8 mouse cellular contexts compared by ENCODE assay signal in genomic region chr6:54817266-54817767, GRCm38 (mm10). TPM values are rescaled to one million over a fixed set of nuclear protein-coding genes. Genes with fewer than 3 reads are reported as not detected.
DNase-seq lines count a peak whose midpoint lies in the region; ATAC-seq and TF ChIP-seq lines count a peak whose summit lies in the region.

No protein-coding gene starts in this region.

- H3K79me2 ChIP-seq in C2C12 (ENCODE audit: control insufficient read depth, insufficient read depth) = peaks cover 49% of the 10 kb centered on the region

- peak; percentile 25; the same call in 1 of the 2 replicates for ATAC-seq in embryonic facial prominence, embryonic 11.5 days (replicated peaks; ENCODE audit: insufficient number of reproducible peaks, low FRiP score, low TSS enrichment, low read depth)
- ATAC-seq in liver, embryonic 13.5 days (ENCODE audit: low read depth) = peak; percentile 7
- ATAC-seq in stomach, embryonic 14.5 days (ENCODE audit: insufficient number of reproducible peaks, insufficient read depth, low FRiP score, low read depth) = peak; percentile 11; the same call in 1 of the 2 replicates

- DNase-seq in adrenal gland, postnatal 25 days = peak; percentile 52
- peak; percentile 73 for DNase-seq in embryonic facial prominence, embryonic 11.5 days (ENCODE audit: low spot score)
- peak; percentile 75 for DNase-seq in heart, adult 8-10 months (ENCODE audit: low spot score)
- DNase-seq in kidney, adult 2 months = peak; percentile 82
- peak; percentile 52 for DNase-seq in liver, embryonic 13.5 days
- DNase-seq in naive thymus-derived CD4-positive, alpha-beta T cell, adult 2 months (ENCODE audit: low read depth) = peak; percentile 89

- H3K4me1 ChIP-seq in embryonic facial prominence, embryonic 11.5 days (ENCODE audit: control insufficient read depth, insufficient read depth, low read length) = no peaks in the 10 kb centered on the region
- H3K4me1 ChIP-seq in kidney, adult 2 months (ENCODE audit: control insufficient read depth, insufficient read depth, low read length) = peaks cover 28% of the 10 kb centered on the region
- H3K4me1 ChIP-seq in liver, embryonic 13.5 days (replicated peaks) = peaks cover 45% of the 10 kb centered on the region
- H3K4me1 ChIP-seq in stomach, embryonic 14.5 days (ENCODE audit: control insufficient read depth, insufficient read depth, low read length) = peaks cover 17% of the 10 kb centered on the region; the same call in 1 of the 2 replicates

- under 1% methylated on average over 38 of the region's 39 CpGs for WGBS in embryonic facial prominence, embryonic 11.5 days
- WGBS in kidney, adult 2 months = 6% methylated on average over 39 of the region's 39 CpGs
- WGBS in liver, embryonic 13.5 days (ENCODE audit: insufficient replicate concordance) = 0% methylated on average over 25 of the region's 39 CpGs
- WGBS in stomach, embryonic 14.5 days = 1% methylated on average over 28 of the region's 39 CpGs

- peak overlapping the region; percentile 90 for H3K9ac ChIP-seq in embryonic facial prominence, embryonic 11.5 days (replicated peaks; ENCODE audit: low read length)
- peak overlapping the region; percentile 94 for H3K9ac ChIP-seq in liver, embryonic 13.5 days
- H3K9ac ChIP-seq in stomach, embryonic 14.5 days (replicated peaks; ENCODE audit: low read depth, low read length) = peak overlapping the region; percentile 90

- no peaks in the 10 kb centered on the region for H3K9me3 ChIP-seq in embryonic facial prominence, embryonic 11.5 days (replicated peaks; ENCODE audit: control insufficient read depth, low read length)
- no peaks in the 10 kb centered on the region for H3K9me3 ChIP-seq in liver, embryonic 13.5 days (replicated peaks)
- no peaks in the 10 kb centered on the region for H3K9me3 ChIP-seq in stomach, embryonic 14.5 days (ENCODE audit: control insufficient read depth, low read depth, low read length)

- TF ChIP-seq CTCF in C2C12 (IDR thresholded peaks at IDR 0.05; ENCODE audit: control insufficient read depth, insufficient read depth, insufficient read length) = no peak
- TF ChIP-seq CTCF in kidney, adult 2 months (conservative IDR thresholded peaks at IDR 0.05; ENCODE audit: insufficient read depth, insufficient read length, low read depth, low read length) = peak; percentile 24; the same call in 1 of the 2 replicates

- H3K36me3 ChIP-seq in C2C12 (ENCODE audit: control insufficient read depth, insufficient read depth) = no peaks in the 10 kb centered on the region
- H3K36me3 ChIP-seq in embryonic facial prominence, embryonic 11.5 days (replicated peaks; ENCODE audit: control insufficient read depth, insufficient read depth, low read depth, low read length) = no peaks in the 10 kb centered on the region
- H3K36me3 ChIP-seq in kidney, adult 2 months (ENCODE audit: control insufficient read depth, insufficient read depth, low read length) = no peaks in the 10 kb centered on the region
- H3K36me3 ChIP-seq in liver, embryonic 13.5 days = 0 out of 2 replicates have a peak, but pooled peaks cover 2% of the 10 kb centered on the region
- no peaks in the 10 kb centered on the region for H3K36me3 ChIP-seq in stomach, embryonic 14.5 days (ENCODE audit: control insufficient read depth, insufficient read depth, low read length)

- H3ac ChIP-seq in C2C12 (ENCODE audit: control insufficient read depth, insufficient read length, low read depth) = peak overlapping the region; percentile 78

- peak overlapping the region; percentile 55 for H3K4me2 ChIP-seq in embryonic facial prominence, embryonic 11.5 days (ENCODE audit: low read depth, low read length)
- peak overlapping the region; percentile 93 for H3K4me2 ChIP-seq in liver, embryonic 13.5 days
- H3K4me2 ChIP-seq in stomach, embryonic 14.5 days (replicated peaks; ENCODE audit: low read depth, low read length) = peak overlapping the region; percentile 79

- peak overlapping the region; percentile 90 for H3K27ac ChIP-seq in embryonic facial prominence, embryonic 11.5 days (replicated peaks; ENCODE audit: low read depth, low read length)
- H3K27ac ChIP-seq in kidney, adult 2 months (ENCODE audit: insufficient read depth, low read depth, low read length) = peak overlapping the region; percentile 76
- H3K27ac ChIP-seq in liver, embryonic 13.5 days = peak overlapping the region; percentile 95
- peak overlapping the region; percentile 95 for H3K27ac ChIP-seq in stomach, embryonic 14.5 days (ENCODE audit: low read length)

- peak overlapping the region; percentile 58 for H3K4me3 ChIP-seq in C2C12 (ENCODE audit: insufficient read depth, poor library complexity, severe bottlenecking)
- H3K4me3 ChIP-seq in embryonic facial prominence, embryonic 11.5 days (ENCODE audit: low read depth, low read length) = peak overlapping the region; percentile 81
- H3K4me3 ChIP-seq in kidney, adult 2 months (ENCODE audit: insufficient read depth, low read depth, low read length) = peak overlapping the region; percentile 76
- peak overlapping the region; percentile 88 for H3K4me3 ChIP-seq in liver, embryonic 13.5 days (replicated peaks)
- H3K4me3 ChIP-seq in stomach, embryonic 14.5 days (ENCODE audit: low read depth, low read length) = peak overlapping the region; percentile 82

- peaks cover 33% of the 10 kb centered on the region for H3K79me3 ChIP-seq in C2C12 (ENCODE audit: low read depth)

- no peaks in the 10 kb centered on the region for H3K27me3 ChIP-seq in C2C12 (ENCODE audit: control insufficient read depth, insufficient read depth, insufficient read length)
- H3K27me3 ChIP-seq in embryonic facial prominence, embryonic 11.5 days (ENCODE audit: control insufficient read depth, insufficient read depth, low read length) = no peaks in the 10 kb centered on the region
- no peaks in the 10 kb centered on the region for H3K27me3 ChIP-seq in kidney, adult 2 months (replicated peaks; ENCODE audit: control insufficient read depth, insufficient read depth, low read length)
- no peaks in the 10 kb centered on the region for H3K27me3 ChIP-seq in liver, embryonic 13.5 days
- H3K27me3 ChIP-seq in stomach, embryonic 14.5 days (ENCODE audit: control insufficient read depth, insufficient read depth, low read length) = no peaks in the 10 kb centered on the region

- no peak for TF ChIP-seq POLR2A in kidney, adult 2 months (IDR thresholded peaks at IDR 0.05; ENCODE audit: low read depth, low read length)

TF ChIP-seq in C2C12, 6 proteins besides CTCF, POLR2A, EP300 and RAD21:
- TF ChIP-seq MAX (IDR thresholded peaks at IDR 0.05) = peak; percentile 49
- TF ChIP-seq FOSL1 (IDR thresholded peaks at IDR 0.05; ENCODE audit: insufficient read depth, low read length, poor library complexity, severe bottlenecking) = no peak

RNA-seq across cellular contexts. Expression of gene Znrf2, which starts 0.6 kb away (rescaled TPM):
- polyA plus RNA-seq in C2C12 (2012; fragmentation: generic; extraction: Trizol) = 3.1 TPM
- total RNA-seq in adrenal gland, postnatal 25 days (2021) = 38.4 and 46.1 TPM in 2 replicates
- 2.2 and 2.3 TPM in 2 replicates for polyA plus RNA-seq in embryonic facial prominence, embryonic 11.5 days (2014; fragmentation: Nextera tagmentation; extraction: Ambion mirVana)
- total RNA-seq in heart, adult 8-10 months (2022) = 10 to 100 TPM; 18.0 to 23.9 (median 19.8) TPM
- polyA plus RNA-seq in kidney, adult 2 months (2012; rRNA removed) = 17.0 and 18.1 TPM in 2 replicates
- polyA plus RNA-seq in liver, embryonic 13.5 days (2015; fragmentation: Nextera tagmentation; extraction: Ambion mirVana) = 2.4 and 2.7 TPM in 2 replicates
- 5.8 and 6.0 TPM in 2 replicates for polyA plus RNA-seq in stomach, embryonic 14.5 days (2014; fragmentation: Nextera tagmentation; extraction: Ambion mirVana)

Comparison
In these comparisons a context has a peak if more than half of its experiments do, and no peak if none do; other contexts are left out.
1. Peak in every context shown above with its lines: DNase-seq, ATAC-seq, H3K4me3 ChIP-seq and H3K27ac ChIP-seq.